Mouse (Mus musculus) MEL (cell line): ENCODE data around the gene Nr1h3. TPM values are rescaled to one million over a fixed set of nuclear protein-coding genes. Genes with fewer than 3 reads are reported as not detected.
A peak's percentile ranks its signal among the peaks of the same experiment; 100 is the strongest.

ENCODE experiments used
- DNase-seq: peaks from one replicate; pipeline ENCODE4 v3.0.0; 2011; ENCODE audit warnings: low read depth, low spot score
- H3K27ac ChIP-seq: 2 replicates; pipeline ENCODE4 v1.5.1; 2012; ENCODE audit warnings: low read depth, mild to moderate bottlenecking, control low read depth, low read length, moderate library complexity; ENCODE audit not compliant: control insufficient read depth
- H3K27me3 ChIP-seq, 2 experiments: fragments of 150-350 bp in 1 of 2; sonication (generic) in 1 of 2; 2 replicates each; pipeline ENCODE4 v1.6.1; 2012; ENCODE audit warnings: low read length in 2 of 2, mild to moderate bottlenecking in 2 of 2, improper control_type of control experiment in 1 of 2, moderate library complexity in 1 of 2; ENCODE audit not compliant: insufficient read depth in 2 of 2, control insufficient read depth in 1 of 2
- H3K36me3 ChIP-seq, 2 experiments: 2 replicates each; pipeline ENCODE4 v1.6.1; 2012 to 2014; ENCODE audit warnings: low read length in 2 of 2, improper control_type of control experiment in 1 of 2, inconsistent platforms in 1 of 2, mild to moderate bottlenecking in 1 of 2; ENCODE audit not compliant: insufficient read depth in 2 of 2, control insufficient read depth in 1 of 2
- H3K4me1 ChIP-seq, 2 experiments: fragments of 150-350 bp in 1 of 2; sonication (generic) in 1 of 2; 2 replicates each; pipeline ENCODE4 v1.6.1; 2012; ENCODE audit warnings: low read length in 2 of 2, improper control_type of control experiment in 1 of 2, mild to moderate bottlenecking in 1 of 2; ENCODE audit not compliant: insufficient read depth in 2 of 2, control insufficient read depth in 1 of 2
- H3K4me3 ChIP-seq, 2 experiments: fragments of 150-350 bp in 1 of 2; sonication (generic) in 1 of 2; 2 replicates each; pipeline ENCODE4 v1.5.1; 2012; ENCODE audit warnings: low read depth in 2 of 2, low read length in 2 of 2, mild to moderate bottlenecking in 2 of 2, moderate library complexity in 2 of 2, control low read depth in 1 of 2, improper control_type of control experiment in 1 of 2; ENCODE audit not compliant: control insufficient read depth in 1 of 2, insufficient read depth in 1 of 2
- H3K79me2 ChIP-seq: 2 replicates; pipeline ENCODE4 v1.6.1; 2012; ENCODE audit warnings: mild to moderate bottlenecking, low read length, moderate library complexity; ENCODE audit not compliant: control insufficient read depth, poor library complexity, insufficient read depth
- H3K9ac ChIP-seq: 2 replicates; pipeline ENCODE4 v1.6.1; 2012; ENCODE audit warnings: low read depth, mild to moderate bottlenecking, control low read depth, low read length, moderate library complexity; ENCODE audit not compliant: control insufficient read depth, poor library complexity, severe bottlenecking
- H3K9me3 ChIP-seq: fragments of 150-350 bp; sonication (generic); replicated peaks from 2 replicates; pipeline ENCODE4 v1.6.1; 2012; ENCODE audit warnings: mild to moderate bottlenecking, low read length, improper control_type of control experiment, moderate library complexity; ENCODE audit not compliant: insufficient read depth
- BHLHE40 ChIP-seq: IDR thresholded peaks from 2 replicates; pipeline ENCODE4 v1.6.1; 2012; ENCODE audit warnings: low read depth, mild to moderate bottlenecking, inconsistent platforms, low read length, improper control_type of control experiment, borderline replicate concordance
- EP300 ChIP-seq, 2 experiments: IDR thresholded peaks; 2 replicates each; pipeline ENCODE4 v1.6.1; 2011; ENCODE audit warnings: improper control_type of control experiment in 2 of 2, low read length in 2 of 2, low read depth in 1 of 2, mild to moderate bottlenecking in 1 of 2
- KAT2A ChIP-seq: conservative IDR thresholded peaks from 2 replicates; pipeline ENCODE4 v1.6.1; 2012; ENCODE audit warnings: low read depth, low read length, improper control_type of control experiment, inconsistent platforms
- MAZ ChIP-seq: IDR thresholded peaks from 2 replicates; pipeline ENCODE4 v1.6.1; 2012; ENCODE audit warnings: low read depth, mild to moderate bottlenecking, inconsistent platforms, low read length, improper control_type of control experiment
- MXI1 ChIP-seq: IDR thresholded peaks from 2 replicates; pipeline ENCODE4 v1.6.1; 2011; ENCODE audit warnings: mild to moderate bottlenecking, low read depth, low read length, improper control_type of control experiment
- MYC ChIP-seq: IDR thresholded peaks from 2 replicates; pipeline ENCODE4 v1.6.1; 2011; ENCODE audit warnings: low read depth, mild to moderate bottlenecking, low read length, improper control_type of control experiment, moderate library complexity
- NRF1 ChIP-seq: IDR thresholded peaks from 2 replicates; pipeline ENCODE4 v1.6.1; 2014; ENCODE audit warnings: low read depth, mild to moderate bottlenecking, inconsistent platforms, low read length, improper control_type of control experiment, moderate library complexity; ENCODE audit not compliant: poor library complexity, insufficient read depth, severe bottlenecking
- POLR2AphosphoS2 ChIP-seq: IDR thresholded peaks from 2 replicates; pipeline ENCODE4 v1.6.1; 2011; ENCODE audit warnings: low read length, improper control_type of control experiment
- POLR2AphosphoS5 ChIP-seq: IDR thresholded peaks from 2 replicates; pipeline ENCODE4 v1.6.1; 2012; ENCODE audit warnings: low read depth, borderline replicate concordance, mild to moderate bottlenecking, inconsistent platforms, low read length, moderate library complexity, mixed read lengths
- RAD21 ChIP-seq: IDR thresholded peaks from 2 replicates; pipeline ENCODE4 v1.6.1; 2011; ENCODE audit warnings: mild to moderate bottlenecking, low read depth, low read length, improper control_type of control experiment
- RCOR1 ChIP-seq: IDR thresholded peaks from 2 replicates; pipeline ENCODE4 v1.6.1; 2012; ENCODE audit warnings: low read depth, mild to moderate bottlenecking, inconsistent platforms, low read length, improper control_type of control experiment
- SIN3A ChIP-seq: IDR thresholded peaks from 2 replicates; pipeline ENCODE4 v1.6.1; 2012; ENCODE audit warnings: low read length, improper control_type of control experiment, inconsistent platforms
- TBP ChIP-seq: IDR thresholded peaks from 2 replicates; pipeline ENCODE4 v1.8.0; 2011; ENCODE audit warnings: low read depth, low read length, improper control_type of control experiment
- UBTF ChIP-seq: IDR thresholded peaks from 2 replicates; pipeline ENCODE4 v1.6.1; 2012; ENCODE audit warnings: low read depth, mild to moderate bottlenecking, inconsistent platforms, low read length, improper control_type of control experiment, moderate library complexity, borderline replicate concordance; ENCODE audit not compliant: insufficient read depth
- USF2 ChIP-seq, 2 experiments: IDR thresholded peaks; 2 replicates each; pipeline ENCODE4 v1.6.1; 2011 to 2012; ENCODE audit warnings: improper control_type of control experiment in 2 of 2, low read length in 2 of 2, borderline replicate concordance in 1 of 2, inconsistent platforms in 1 of 2, low read depth in 1 of 2, mild to moderate bottlenecking in 1 of 2; ENCODE audit not compliant: insufficient read depth in 1 of 2
- ZKSCAN1 ChIP-seq: IDR thresholded peaks from 2 replicates; pipeline ENCODE4 v1.6.1; 2012; ENCODE audit warnings: low read depth, mild to moderate bottlenecking, inconsistent platforms, low read length, improper control_type of control experiment, moderate library complexity
- ZMIZ1 ChIP-seq: IDR thresholded peaks from 2 replicates; pipeline ENCODE4 v1.6.1; 2012; ENCODE audit warnings: low read depth, mild to moderate bottlenecking, inconsistent platforms, low read length, improper control_type of control experiment, moderate library complexity
- ZNF384 ChIP-seq: IDR thresholded peaks from 2 replicates; pipeline ENCODE4 v1.6.1; 2012; ENCODE audit warnings: low read depth, mild to moderate bottlenecking, inconsistent platforms, low read length, improper control_type of control experiment
- polyA plus RNA-seq, 2 experiments: library from polyadenylated mRNA; stranded (reverse) in 1 of 2; unstranded in 1 of 2; fragments of >175 nt in 1 of 2; fragments of >200 nt in 1 of 2; gene quantifications; 2 replicates each; pipeline versions ENCODE4 v1.2.1 to v1.2.4; 2012; ENCODE audit warnings: low replicate concordance in 2 of 2, low read depth in 1 of 2; ENCODE audit not compliant: insufficient read length in 2 of 2, insufficient read depth in 1 of 2, missing spikeins in 1 of 2
- total RNA-seq: library from RNA; depleted of rRNA; stranded (reverse); fragments of 300-350 nt; gene quantifications from 2 replicates; pipeline ENCODE4 v1.2.3, GENCODE M21; 2012

Gene Nr1h3
- total and polyA plus RNA-seq, 3 experiments: 3.5 to 6.9 TPM; not detected in 1

DNA sequence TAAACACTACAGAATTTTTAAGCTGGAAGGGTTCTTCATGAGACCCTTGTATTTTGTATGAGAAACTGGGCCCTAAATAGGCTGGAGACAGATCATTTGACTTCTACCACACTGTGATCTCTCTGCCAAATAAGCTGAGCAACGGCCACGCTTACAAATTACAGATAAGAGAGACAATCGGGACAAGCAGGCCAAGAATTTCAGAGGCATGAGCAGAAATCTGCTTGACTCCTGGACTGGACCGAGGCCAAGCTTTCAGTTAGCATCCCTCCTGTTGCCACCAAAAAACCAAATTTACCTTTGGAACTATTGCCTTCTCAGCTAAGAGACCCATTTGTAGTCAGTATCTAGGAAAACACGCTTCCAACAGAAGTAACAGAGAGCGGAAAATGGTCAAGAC lies 42.0 kb downstream of the Nr1h3 start:
- peaks cover 9 to 38% of the 10 kb centered on the region in 2 experiments for H3K36me3 ChIP-seq
- TF ChIP-seq SIN3A (no peak), RCOR1 (peak; percentile 65), EP300 (IDR thresholded peaks at IDR 0.05; ENCODE audit: low read depth in 1 of 2, low read length in 2 of 2) (0 out of 4 replicates have a peak, but pooled peaks of 1 of the 2 experiments have one; percentile 33)

DNA sequence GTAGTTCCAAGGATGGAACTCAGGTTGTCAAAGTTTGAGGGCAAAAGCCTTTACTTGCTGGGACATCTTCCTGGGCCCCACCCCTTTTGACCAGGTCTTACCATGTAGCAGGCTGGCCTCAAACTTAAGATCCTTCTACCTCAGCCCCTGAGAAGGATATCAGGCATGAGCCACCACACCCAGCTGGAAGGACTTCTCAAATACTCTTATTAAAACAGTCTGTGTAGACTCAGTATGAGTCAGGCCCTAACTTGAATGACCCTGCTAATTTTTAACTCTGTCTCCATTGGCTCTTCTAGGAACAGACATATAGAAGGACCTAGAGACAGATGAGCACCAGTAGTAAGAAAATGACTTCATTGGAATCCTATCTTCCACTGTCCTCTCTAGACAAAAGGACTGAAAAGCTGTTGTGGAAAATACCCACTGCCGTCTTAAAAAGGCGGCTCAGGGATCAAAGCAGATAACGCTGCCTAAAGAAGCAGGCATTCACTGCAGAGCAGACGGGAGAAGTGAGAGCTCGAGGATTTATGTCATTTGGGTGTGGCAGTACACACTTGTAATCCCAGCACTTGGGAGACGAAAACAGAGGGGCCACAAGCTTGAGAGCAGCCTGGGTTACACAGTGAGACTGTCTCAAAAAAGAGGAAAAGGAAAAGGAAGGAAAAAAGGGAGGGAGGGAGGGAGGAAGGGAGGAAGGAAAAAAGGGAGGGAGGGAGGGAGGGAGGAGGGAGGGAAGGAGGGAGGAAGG lies 45.5 kb downstream of the Nr1h3 start:
- no peak overlapping the region for H3K27ac ChIP-seq
- no peak for TF ChIP-seq MXI1
- no peak for TF ChIP-seq POLR2AphosphoS2
- TF ChIP-seq ZMIZ1: no peak
- no peak for TF ChIP-seq RCOR1
- no peak for TF ChIP-seq BHLHE40
- no peak for TF ChIP-seq TBP
- TF ChIP-seq KAT2A: no peak
- no peak for TF ChIP-seq RAD21
- TF ChIP-seq ZNF384: no peak
- TF ChIP-seq UBTF: no peak
- TF ChIP-seq POLR2AphosphoS5: no peak
- TF ChIP-seq USF2 (IDR thresholded peaks at IDR 0.05; ENCODE audit: borderline replicate concordance in 1 of 2, insufficient read depth in 1 of 2, low read depth in 1 of 2, low read length in 2 of 2): no peak
- no peak for TF ChIP-seq ZKSCAN1
- no peak for TF ChIP-seq MAZ
- no peak for TF ChIP-seq NRF1
- TF ChIP-seq MYC: no peak
- no peak for DNase-seq
- H3K9me3 ChIP-seq: no peaks in the 10 kb centered on the region
- H3K79me2 ChIP-seq: no peaks in the 10 kb centered on the region
- peaks cover 11 to 12% of the 10 kb centered on the region in 2 experiments for H3K36me3 ChIP-seq
- no peak overlapping the region for H3K9ac ChIP-seq
- H3K4me3 ChIP-seq: no peak overlapping the region
- no peaks in the 10 kb centered on the region for H3K27me3 ChIP-seq
- H3K4me1 ChIP-seq: peaks cover 0 to 7% of the 10 kb centered on the region in 2 experiments; a peak in 1 of 4 replicates

More for the DNA sequence above, 42.0 kb downstream of the Nr1h3 start:
- Histone ChIP-seq H3K27me3 (no peaks in the 10 kb centered on the region), H3K27ac (no peak overlapping the region), H3K9me3 (no peaks in the 10 kb centered on the region), H3K79me2 (no peaks in the 10 kb centered on the region), H3K4me1 (peaks cover 13 to 27% of the 10 kb centered on the region in 2 experiments), H3K9ac (no peak overlapping the region), H3K4me3 (no peak overlapping the region)
- no peak for DNase-seq
